Mouse (Mus musculus) bone marrow, adult 2 months (tissue): ENCODE measurements around the gene Slc24a2.

Experiments
- CTCF ChIP-seq: fragments of 200-500 bp; IDR thresholded peaks from 2 replicates; pipeline ENCODE4 v1.5.1; 2011; ENCODE audit warnings: low read length, control low read depth; ENCODE audit not compliant: control insufficient read depth, insufficient read depth
- POLR2A ChIP-seq: fragments of 200-500 bp; IDR thresholded peaks from 2 replicates; pipeline ENCODE4 v1.6.1; 2011; ENCODE audit warnings: low read depth, mild to moderate bottlenecking, control low read depth, low read length, borderline replicate concordance; ENCODE audit not compliant: control insufficient read depth

DNA sequence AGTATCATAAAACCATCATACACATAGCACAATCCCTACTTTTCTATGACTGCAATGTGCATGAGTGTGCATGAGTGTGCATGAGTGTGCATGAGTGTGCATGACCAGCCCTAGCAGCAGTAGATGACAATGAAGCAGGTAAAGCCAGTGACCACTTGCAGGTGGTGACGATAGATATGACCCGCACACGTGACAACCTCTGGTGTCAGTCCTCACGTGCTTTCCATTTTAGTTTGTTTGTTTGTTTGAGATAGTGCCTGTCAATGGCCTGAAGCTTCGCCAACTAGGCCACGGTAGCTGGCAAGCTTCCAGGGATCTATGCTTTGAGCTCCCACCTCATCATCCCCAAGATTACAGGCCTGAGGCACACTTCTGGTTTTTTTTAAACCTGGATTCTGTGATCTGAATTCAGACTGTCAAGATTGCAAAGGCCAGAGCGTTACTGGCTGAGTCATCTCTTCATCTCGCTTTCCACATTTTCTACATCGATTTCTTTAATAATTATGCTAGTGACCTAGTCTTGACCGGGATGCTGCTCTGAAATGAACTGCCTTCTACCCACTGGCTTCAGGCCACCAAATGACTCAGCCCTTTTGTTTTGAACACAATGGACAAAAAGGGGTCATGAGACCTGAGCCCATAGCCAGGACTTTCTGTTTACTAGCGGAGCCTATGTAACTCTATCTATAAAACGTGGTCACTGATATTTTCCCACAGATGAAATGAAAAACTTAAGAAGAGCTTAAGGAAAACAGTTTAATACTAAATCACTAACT lies 88.5 kb downstream of the Slc24a2 start:
- TF ChIP-seq CTCF (no peak), POLR2A (no peak)
